Mouse (Mus musculus): Measurements from ENCODE around the gene Ticrr.

The Ticrr gene

GRCm38 (mm10) chr7:79696495-79696894 lies 36.5 kb downstream of the Ticrr start:
- no peak for DNase-seq

- DNase-seq: no peak
Measured at GRCm38 (mm10) chr7:79702755-79703154, 42.8 kb downstream of the Ticrr start.

- DNase-seq: no peak
Measured at GRCm38 (mm10) chr7:79705210-79705609, 45.2 kb downstream of the Ticrr start.

- DNase-seq: no peak
Measured at GRCm38 (mm10) chr7:79710130-79710607, 50.2 kb downstream of the Ticrr start.

DNA sequence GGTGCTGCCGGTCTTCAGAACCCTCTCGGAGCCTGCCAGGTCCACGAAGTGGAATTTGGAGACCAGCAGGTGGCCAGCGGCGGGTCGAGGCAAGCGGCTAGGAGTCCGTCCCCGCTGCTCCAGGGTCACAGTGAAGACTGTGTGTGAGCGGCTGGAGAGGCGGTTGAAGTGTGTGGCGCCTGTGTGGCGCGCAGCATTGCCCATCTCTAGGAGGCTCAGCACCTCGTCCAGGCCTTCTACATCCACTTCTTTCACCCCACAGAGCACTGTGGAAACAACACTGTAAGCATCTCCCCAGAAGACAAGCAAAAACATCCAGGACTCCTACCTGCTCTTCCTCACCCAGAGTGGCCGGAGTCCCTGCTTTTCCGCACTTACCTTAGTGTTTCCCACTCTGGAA lies 50.8 kb downstream of the Ticrr start:
- no peak for DNase-seq

DNA sequence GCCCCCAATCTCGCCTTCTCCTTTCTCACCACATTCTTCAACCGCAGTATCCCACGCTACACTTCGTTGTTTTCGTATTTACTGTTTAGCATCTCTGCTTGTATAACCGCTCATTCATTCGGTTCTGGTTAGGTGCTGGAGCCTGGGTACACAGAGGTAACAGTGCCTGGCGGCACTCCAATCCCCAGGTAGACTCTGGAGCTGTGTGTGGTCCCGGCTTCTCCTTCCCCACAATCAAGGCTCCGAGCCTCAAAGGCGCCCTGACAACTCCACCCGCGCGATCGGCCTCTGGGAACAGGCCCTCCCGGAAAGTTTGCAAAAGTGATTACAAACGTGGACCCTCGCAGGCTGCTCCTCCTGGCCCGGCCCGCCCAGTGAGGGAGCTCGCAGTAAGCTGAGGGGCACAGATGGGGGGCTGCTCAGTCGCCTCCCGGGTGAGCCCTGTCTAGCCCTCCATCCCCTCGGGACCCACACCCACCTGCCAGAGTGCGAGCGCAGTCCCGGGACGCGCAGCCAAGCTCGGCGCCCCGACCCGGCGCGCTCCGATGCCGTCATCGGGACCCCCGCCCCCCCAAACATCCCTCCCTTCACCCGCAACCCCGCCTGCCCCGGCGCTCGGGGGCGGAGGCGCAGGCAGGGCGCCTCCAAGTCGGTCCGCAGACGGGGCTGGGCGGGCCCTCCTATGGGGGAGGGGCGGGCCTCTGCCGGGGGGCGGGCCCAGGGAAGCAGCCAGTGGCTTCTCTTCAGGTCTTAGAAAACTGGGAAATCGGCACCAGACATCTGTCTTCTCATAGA lies 55.4 kb downstream of the Ticrr start, which contains the start of gene Kif7:
TSS of gene Kif7 (minus strand) at position 534 of the 795 bp plus-strand sequence.
- DNase-seq: peak; percentile 70

DNA sequence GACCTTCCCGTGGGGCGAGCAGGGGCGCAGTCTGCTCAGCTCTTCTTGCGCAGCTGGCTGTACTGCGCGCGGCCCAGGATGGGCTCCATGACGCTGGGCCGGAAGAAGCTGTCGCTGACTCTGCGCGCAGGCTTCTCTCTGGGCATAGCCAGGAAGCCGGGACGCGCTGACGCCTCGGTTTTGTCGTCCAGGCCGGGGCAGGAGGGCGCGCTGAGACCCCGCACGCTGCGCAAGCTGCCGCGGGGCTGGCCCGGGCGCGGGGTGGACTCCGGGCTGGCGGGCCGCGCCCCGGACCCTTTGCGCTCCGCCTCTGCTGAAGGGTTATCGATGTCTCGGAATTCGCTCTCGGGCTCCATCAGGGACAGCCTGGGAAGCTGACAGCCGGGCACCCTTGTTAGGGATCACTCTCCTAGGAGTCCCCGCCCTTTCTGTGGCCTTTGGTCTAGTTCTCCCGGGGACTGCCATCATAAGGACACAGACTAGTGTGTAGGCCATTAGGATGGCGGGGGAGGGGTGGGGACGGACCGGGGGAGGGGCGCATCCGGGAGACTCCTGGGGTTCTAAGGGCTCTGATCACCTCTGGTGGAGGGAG lies 61.5 kb downstream of the Ticrr start:
- no peak for DNase-seq

DNA sequence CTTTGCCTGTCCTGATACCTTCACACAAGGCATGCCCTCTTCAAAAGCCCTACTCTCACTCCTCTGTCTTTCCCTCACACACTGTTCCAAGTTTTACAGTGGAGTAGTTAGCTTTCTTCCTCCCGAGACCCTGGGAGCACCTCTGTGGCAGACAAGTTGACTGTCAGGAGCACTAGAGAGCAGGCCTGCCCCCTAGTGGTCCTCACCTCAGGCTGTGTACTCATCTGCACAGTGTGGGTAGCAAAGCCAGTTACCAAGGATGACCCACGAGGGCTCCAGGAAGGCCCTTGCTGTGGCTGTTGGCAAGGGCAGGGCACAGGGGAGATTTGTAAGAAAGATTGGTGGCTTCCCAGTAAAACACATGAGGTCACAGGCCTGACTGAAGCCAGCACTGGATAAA lies 67.1 kb downstream of the Ticrr start:
- DNase-seq: peak; percentile 68

GRCm38 (mm10) chr7:79728219-79728618 lies 68.2 kb downstream of the Ticrr start:
- DNase-seq: peak; percentile 74

DNA sequence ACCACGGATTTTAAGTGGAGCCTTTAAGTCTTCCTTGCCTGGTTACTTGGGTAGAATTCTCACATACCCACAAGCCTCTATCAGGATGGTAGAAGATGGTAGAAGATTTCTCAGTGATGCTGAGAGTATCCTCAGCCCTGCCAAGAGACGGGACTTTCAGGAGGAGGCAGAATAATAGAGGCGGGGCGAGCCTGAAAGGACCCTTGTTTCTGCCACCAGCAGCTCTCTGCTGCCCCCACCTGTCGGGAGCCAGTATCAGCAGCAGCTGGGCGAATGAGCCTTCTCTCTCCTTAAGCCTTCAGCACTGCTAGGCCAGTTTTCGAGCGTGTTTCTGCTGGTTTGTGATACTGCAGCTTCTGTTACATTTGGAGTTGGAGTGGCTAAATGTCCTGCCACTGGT lies 69.2 kb downstream of the Ticrr start:
- peak; percentile 64 for DNase-seq

DNA sequence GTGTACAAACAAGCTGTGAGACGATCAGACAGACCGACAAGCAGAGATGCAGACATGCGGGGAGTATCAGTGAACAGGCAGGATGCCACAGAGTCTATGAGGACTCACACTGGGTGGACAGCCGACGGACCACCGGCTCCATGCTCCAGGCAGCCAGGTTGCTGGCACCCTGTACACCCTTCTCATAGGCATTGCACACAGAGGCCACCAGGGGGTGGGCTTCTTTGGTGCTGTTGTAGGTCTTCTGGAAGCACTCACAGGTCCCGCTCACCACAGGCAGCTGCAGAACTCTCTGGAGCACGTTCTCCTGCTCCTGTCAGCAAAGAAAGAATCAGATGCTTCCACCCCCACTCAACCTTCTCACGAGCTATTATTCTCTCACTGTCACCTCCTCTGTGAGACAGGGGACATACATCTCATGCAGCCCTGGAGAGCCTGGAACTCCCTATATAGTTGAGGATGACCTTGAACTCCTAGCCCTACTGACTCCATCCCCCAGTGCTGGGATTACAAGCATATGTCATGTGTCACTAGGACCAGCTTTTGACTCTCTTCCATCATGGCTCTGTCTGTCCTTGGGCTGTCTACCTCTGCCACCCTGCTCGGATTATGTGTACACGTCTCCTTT lies 69.9 kb downstream of the Ticrr start:
- DNase-seq: no peak

- DNase-seq: no peak
Measured at GRCm38 (mm10) chr7:79731438-79731837, 71.4 kb downstream of the Ticrr start.

DNA sequence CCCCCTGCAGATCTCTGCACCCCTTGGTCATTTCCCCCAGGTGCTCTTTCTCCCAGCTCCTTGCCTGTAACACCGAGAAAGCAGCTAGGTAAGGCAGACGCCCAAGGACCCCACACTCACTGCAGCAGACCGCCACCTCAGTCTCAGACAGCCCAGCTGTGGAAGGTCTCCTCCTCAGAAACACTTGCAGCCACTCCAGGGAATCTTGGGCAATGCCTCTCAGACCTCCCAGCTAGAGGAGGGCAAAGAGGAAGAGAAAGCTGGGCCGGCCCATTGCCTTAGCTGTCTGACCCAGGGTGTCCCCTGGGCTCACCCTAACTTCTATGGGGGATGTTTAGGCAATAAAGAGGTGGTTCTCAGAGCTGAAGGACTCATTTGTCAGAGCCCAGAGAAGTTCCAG lies 72.6 kb downstream of the Ticrr start, which contains the start of gene Plin1:
TSS of gene Plin1 (minus strand) at position 282 of the 400 bp plus-strand sequence.
- DNase-seq: no peak

GRCm38 (mm10) chr7:79734563-79734962 lies 74.6 kb downstream of the Ticrr start:
- DNase-seq: peak; percentile 98

DNA sequence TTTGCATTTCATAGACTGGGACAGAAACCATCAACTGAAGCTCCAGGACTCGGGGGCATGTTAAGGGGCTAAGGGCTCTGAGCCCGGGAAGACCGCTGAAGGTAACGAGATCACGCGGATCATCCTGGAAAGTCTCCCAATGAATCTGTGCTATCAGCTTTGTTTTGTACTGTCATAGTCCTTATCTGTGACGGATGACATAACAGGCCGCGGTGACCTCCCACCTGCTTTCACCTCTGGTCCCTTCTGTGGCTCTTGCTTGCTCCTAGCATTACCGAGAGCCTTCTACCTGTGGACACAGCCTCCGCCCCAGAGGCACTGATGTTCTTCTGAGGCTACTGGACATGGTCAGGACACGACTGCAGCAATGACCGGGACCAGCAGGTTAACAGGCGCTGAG lies 76.5 kb downstream of the Ticrr start:
- no peak for DNase-seq

- no peak for DNase-seq
Measured at GRCm38 (mm10) chr7:79738913-79739312, 78.9 kb downstream of the Ticrr start.

GRCm38 (mm10) chr7:79740279-79740678 lies 80.3 kb downstream of the Ticrr start:
- peak; percentile 42 for DNase-seq

DNA sequence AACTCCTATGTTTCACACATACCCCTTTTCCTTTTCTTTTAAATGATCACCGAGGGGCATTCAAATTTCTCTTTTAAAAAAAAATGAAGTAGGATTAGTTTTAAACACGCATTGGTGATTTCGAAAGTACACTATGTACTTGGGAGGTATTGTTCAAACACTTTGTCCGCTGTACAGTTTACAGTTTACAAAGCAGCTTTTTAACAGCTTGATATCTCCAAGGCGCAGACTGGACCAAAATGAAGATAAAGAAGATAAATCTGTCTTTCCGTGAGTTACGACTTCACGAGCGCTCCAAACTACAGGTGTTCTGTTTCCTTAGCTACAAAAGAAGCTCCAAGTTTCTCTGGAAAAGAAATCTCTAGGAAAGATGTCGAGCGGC lies 82.3 kb downstream of the Ticrr start:
- no peak for DNase-seq

DNA sequence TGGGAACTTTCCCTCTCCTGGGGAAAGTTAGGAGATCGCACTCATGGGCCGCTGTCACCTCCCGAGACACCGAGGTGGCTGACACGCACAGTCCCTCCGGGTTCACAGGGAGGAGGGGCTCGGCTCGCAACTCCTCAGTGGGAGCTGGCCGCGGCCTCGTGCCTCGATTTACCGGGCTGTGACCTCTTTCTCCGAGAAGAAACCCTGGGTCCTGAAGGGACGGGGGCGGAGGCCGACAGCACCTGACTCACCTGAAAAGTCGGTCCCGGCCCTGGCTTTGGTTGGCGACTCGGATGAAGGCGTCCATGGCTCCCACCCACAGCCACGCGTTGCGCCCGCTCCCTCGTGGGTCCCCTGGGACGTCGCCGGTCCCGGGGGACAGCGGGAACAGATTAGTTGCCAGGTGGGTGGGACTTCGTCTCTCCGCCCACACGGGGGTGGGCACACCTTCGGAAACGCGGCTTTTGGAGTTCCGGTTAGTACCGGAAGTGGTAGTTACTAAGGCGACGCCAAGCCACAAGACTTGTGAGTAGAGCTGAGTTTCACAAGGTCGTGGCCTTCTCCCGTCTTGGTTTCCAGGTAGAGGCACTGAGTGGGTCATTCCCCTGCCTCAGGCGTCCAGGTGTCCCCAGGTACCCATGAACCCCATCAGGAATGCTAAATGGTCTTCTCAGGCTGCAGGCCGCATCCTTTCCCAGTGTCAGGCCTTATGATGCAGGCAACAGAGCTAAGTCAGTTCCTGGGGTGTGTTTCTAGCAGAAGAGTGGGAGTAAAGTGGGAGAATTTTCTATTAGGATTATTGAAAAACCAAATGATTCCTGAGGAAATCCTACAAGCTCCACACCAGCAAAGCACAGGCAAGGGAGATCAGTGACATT lies 82.9 kb downstream of the Ticrr start, which contains the start of the genes Pex11a and Wdr93:
TSS of gene Pex11a (minus strand) at position 473 of the 878 bp plus-strand sequence.
TSS of gene Wdr93 (plus strand) at position 505 of the 878 bp plus-strand sequence.
- peak; percentile 92 for DNase-seq

GRCm38 (mm10) chr7:79744051-79744450 lies 84.1 kb downstream of the Ticrr start:
- no peak for DNase-seq

DNA sequence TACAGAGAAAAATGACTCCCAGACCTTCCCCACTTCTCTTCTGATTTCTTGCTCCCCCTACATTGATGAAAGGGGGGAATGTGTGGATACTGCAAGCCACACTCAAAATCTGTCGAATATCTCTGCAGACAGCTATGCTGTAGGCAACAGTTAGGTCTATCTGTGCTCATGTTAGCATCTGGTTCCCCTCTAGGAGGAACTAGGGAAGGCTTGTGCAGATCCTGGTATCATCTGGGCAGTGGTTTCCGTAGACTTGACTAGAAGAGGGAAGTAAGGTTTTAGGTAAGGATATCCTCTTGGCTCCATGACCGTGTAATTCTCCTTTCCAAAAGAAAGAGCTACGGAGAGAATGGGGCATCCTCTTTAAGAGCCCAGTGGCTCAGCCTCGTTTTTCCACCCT lies 84.6 kb downstream of the Ticrr start:
- no peak for DNase-seq

- no peak for DNase-seq
Measured at GRCm38 (mm10) chr7:79747659-79748058, 87.7 kb downstream of the Ticrr start.

Measured in kidney, adult 9 months (tissue).